Mouse (Mus musculus) cerebellum, adult 8-10 months (tissue): ENCODE data around the gene Cmpk2.
"Not testable (repeated sequence)": the region's sequence is repeated elsewhere in the genome, so short reads cannot be mapped to it uniquely, and the experiment has no call there.

Experiments
- DNase-seq: peaks from one replicate; pipeline ENCODE4 v3.0.0; 2022

Cmpk2 gene

DNA sequence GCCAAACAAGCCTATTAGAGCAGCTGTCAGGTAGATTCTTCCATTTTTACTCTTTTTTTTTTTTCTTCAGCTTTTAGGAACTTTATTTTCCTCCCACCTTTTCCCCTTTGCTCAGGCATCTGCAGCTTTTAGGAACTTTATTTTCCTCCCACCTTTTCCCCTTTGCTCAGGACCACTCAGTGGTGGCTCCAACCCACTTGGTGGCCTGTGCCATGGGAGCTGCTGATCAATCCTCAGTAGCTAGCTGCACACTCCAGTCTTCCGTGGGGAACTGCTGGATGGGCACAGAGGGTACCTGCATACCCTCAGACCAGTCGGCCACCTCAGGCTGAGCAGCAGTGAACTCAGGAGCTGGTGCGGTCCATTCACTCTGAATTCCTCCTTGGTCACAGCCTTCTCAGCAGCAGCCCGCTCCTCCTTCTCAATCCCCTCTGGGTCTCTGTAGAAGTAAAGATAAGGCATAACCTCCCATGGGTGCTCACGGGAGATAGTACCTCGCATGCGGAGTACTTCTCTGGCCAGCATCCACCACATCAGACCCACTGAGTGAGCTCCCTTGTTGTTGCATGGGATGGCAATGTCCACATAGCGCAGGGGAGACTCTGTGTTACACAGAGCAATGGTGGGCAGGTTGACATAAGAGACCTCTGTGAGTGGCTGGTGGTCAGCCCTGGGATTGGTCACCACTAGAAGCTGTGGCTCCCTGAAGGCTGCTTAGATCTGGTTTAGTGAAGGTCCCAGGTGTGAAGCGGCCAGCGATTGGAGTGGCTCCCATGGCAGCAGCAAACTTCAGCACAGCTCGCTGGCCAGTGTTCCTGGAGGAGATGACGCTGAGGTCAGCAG is 17.0 kb downstream of the Cmpk2 start:
- not testable (repeated sequence) for DNase-seq

DNA sequence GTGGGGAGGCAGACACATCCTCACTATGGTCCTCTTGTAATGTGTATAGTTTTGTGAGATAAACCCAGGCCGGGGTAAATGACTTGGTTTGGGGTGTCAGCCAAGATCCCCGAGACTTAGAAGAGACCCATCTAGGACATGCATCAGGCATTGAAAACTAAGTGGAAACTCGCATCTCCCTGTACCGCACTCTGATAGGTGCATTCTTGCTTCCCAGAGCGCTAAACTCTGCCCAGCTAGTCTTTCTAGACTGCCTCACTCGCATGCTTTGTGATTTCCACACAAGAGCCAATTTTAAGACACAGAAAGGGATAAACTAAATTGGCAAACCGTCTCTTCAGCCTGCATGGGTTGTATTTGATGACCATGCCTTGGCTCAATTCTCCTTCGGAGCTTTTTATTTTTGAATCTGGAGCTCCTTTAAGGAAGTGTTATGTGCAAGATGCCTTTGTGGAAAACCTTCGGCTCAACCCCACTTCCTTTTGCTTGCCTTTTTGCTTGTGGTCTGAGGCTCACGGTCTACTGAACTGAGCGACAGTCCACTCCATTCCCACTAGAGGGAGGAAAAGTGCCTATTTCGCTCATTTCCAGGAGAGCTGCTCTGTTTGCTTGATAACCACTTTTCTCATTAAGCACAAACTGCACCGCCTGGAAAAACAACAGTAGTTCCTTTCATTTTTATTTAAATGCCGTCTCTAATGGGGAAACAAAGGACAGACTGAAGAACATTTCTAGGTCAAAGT is 19.0 kb downstream of the Cmpk2 start:
- DNase-seq, result no peak

DNA sequence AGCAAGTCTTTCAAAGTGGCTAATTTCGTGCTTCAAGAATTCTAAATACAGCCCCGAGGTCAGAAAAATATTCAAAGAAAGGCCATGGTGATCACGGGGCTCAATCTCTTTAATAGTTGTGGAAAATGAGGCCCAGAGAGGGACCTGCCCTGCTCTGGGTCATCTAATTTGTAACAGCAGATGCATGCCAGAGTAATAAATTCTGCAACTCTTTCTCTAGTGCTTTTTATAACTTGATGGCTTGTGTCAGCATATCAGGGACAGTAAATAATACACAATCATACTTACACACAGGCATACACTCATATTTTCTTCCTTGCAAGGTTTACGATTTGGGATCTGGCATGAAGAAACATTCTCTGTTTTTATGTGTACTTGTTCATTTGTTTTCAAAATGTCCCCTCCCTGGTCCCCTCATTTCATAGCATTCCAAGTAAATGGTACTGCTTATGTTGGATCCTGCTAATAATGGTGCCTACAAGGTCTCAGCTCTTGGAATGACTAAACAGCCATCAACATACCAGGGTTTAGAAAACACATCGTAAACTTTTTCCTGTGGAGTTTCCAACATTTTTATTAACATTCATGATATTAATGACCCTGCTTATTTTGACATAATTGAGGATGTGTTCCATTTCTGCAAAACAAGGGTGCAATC is 19.7 kb downstream of the Cmpk2 start:
- DNase-seq, result no peak

DNA sequence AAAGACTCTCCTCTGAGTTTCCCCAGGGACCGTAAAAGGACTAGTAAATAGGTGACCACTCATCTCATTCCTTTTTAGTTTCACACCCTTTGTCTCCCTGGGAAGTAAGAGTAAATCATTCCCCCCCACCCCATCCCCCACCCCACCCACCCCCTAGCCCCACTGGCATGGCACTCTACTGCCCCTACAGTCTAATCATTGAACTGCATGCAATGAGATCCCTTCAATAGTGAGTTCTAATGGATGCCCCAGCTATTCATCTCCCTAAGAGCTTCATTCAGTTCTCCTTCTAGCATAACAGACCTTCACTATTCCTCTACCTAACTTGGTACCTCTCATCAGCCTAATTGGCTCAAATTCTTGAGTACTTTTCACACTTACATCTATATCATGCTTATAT is 20.9 kb downstream of the Cmpk2 start:
- DNase-seq, result no peak

DNA sequence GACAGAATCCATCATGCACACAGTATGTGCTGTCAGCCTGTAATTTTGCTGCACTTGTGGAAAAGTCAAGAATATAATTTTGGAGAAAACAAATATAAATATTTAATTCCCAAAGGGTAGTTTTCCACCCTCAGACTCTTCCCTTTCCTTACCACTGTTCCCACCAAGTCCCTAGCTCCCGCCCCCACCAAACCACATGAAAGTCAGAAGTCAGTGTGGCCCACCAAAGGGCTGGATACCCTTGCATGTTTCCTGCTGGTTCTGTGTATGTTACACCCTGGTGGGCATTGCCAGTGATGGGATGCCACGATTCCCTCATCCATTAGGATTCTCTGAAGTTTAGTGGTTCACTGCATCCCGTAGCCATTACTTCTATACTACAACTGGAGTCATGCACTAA is 32.0 kb downstream of the Cmpk2 start:
- no peak for DNase-seq

DNA sequence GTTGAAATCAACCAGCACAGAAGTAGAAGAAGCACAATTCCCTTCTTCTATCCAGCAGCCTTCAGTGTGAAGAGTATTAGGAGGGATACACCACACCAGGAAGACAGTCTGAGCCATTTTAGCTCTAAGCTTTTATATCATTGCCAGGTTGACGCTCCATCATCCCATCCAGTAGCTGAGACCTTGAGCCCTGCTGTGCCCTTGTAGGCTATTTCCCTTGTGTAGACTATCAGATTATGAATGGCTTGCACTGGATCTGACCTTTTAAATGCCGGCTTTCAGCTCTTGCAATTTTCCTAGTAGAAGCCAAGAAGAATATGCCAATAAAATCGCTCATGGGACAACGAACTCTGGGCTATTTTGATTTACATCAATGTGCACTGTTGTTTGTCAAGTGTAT is 42.0 kb downstream of the Cmpk2 start:
- no peak for DNase-seq

DNA sequence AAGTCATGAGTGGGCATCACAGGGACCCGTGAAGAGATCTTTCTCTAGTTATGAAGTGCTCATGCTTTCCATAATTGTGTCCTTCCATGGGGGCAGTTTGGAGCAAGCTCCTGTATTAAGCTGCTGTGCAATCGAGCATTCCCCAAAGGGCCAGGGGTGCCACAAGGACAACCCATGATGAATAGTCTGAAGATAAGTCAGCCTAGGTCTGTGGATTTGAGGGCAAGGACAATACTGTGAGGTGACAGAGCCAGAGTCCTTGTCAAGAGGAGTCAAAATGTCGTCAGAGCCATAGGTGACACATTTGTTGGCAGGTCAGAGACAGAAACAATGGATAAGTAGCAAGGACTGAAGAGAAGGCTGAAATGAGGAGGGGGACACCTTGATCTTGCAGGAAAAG is 49.2 kb downstream of the Cmpk2 start:
- DNase-seq, result no peak

DNA sequence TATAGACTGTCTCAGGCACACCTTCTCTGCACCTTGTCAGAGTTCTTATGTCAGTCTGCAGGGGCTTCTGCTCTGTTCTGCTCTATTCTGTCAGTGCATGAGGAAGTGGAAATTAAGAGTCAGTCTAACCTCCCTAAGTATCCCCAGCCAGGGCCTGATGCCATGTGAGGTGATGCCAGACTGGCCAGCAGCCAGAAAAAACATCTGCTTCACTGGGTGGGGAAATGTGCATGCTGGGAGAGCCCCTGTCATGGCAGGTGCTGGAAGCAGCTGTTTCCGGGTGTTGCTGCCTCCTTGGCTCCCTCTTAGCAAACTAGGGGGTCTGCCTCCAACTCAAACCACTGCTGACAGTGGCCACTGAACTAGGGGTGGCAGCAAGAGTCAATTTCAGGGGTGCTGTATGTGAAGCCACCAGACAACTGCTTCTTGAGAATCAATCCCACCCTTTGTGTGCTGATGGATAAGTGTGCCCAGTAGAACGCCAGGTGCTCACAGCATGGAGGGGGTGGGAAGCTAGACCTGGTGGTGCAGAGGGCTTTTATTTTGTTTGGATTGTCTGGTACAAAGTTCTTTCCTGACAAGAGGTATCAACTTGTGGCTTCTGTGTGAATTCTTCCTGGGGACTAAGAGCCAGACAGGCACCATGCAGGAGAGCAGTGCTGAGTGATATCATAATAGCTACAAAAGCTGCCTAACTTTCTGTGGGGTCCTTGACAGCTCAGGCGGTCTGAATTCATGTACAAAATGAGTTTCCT is 56.1 kb downstream of the Cmpk2 start:
- DNase-seq, result no peak

DNA sequence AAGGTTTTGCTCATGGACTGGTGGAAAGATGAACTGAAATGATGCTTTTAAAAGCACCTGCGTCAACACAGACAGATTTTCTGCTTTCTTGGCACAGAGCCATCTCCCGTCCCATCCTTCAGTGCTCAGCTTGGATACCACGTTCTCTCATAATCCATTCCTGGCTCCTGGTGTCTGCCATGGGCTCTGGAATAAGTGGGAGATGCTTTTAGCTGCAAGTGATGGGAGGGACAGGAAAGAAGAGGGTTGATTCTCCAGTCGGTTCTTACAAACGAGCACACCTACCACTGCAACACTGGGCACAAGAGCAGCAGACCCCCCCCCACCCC is 56.7 kb downstream of the Cmpk2 start:
- no peak for DNase-seq
